Mouse (Mus musculus) olfactory bulb, adult 2 months (tissue): ENCODE data around the gene Cib1.

Experiments
- CTCF ChIP-seq: fragments of 200-500 bp; IDR thresholded peaks from 2 replicates; pipeline ENCODE4 v1.5.1; 2012; ENCODE audit warnings: low read depth, mild to moderate bottlenecking, low read length, moderate library complexity; ENCODE audit not compliant: insufficient read depth
- POLR2A ChIP-seq: fragments of 200-500 bp; IDR thresholded peaks from 2 replicates; pipeline ENCODE4 v1.6.1; 2012; ENCODE audit warnings: mild to moderate bottlenecking, low read depth, low read length, moderate library complexity; ENCODE audit not compliant: insufficient read depth

- TF ChIP-seq CTCF (no peak), POLR2A (no peak)
These were observed 36.5 kb upstream of the Cib1 start, which contains the start of gene Vps33b for GRCm38 (mm10) chr7:80268897-80269750.
